22 mouse cellular contexts compared by ENCODE assay signal in the genomic region with DNA sequence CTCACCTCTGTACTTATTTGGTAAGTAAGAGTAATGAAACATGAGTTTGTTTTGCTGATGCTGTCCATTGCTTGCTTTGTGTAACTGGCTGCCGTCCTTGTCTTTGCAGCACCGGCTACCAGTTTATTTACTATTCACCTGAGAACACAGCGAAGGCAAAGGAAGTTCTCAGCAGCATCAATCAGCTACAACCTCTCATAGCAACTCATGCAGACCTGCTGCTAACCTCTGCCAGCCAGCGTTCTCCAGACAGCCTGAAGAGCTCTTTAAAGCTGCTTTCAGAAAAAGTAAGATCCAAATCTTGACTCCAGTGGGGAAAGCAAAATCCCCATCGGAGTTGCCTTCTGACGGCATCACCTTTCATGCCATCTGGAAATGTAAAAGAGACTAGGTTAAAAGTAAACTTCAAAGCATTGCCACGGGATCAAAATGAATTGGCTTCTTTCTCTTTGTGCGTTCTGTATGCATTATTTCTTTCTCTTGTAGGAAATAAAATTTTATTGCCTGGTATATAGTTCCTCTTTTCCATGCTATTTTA.
A peak's percentile ranks its signal among the peaks of the same experiment; 100 is the strongest.
DNase-seq lines count a peak whose midpoint lies in the region; ATAC-seq lines count a peak whose summit lies in the region.
"Had no signal": no experiment of that assay in that cellular context is flagged by ENCODE, and none has a peak within 500 bp of the region (broad histone marks: within the 10 kb centered on the region; RNA-seq: fewer than 3 reads in every experiment).

No protein-coding gene starts in this region.

- H3K4me3 ChIP-seq in hindbrain, embryonic 10.5 days: no peak overlapping the region
- no peak overlapping the region for H3K4me3 ChIP-seq in hindbrain, embryonic 16.5 days (ENCODE audit: low read length)
- no peak overlapping the region for H3K4me3 ChIP-seq in midbrain, embryonic 14.5 days (replicated peaks; ENCODE audit: low read depth, low read length)
- H3K4me3 ChIP-seq in midbrain, embryonic 10.5 days: no peak overlapping the region
- H3K4me3 ChIP-seq: erythroblast, embryonic 14.5 days; hindbrain, embryonic 13.5 days; liver, embryonic 13.5 days; lung, embryonic 15.5 days; neural tube, embryonic 15.5 days had no signal

- no peak overlapping the region for H3K27ac ChIP-seq in hindbrain, embryonic 10.5 days
- no peak overlapping the region for H3K27ac ChIP-seq in hindbrain, embryonic 16.5 days (ENCODE audit: low read depth, low read length)
- no peak overlapping the region for H3K27ac ChIP-seq in midbrain, embryonic 14.5 days (replicated peaks; ENCODE audit: low read depth, low read length)
- H3K27ac ChIP-seq in midbrain, embryonic 10.5 days (replicated peaks): no peak overlapping the region
- H3K27ac ChIP-seq: hindbrain, embryonic 13.5 days; liver, embryonic 13.5 days; lung, embryonic 15.5 days; neural tube, embryonic 15.5 days had no signal

- no peak for ATAC-seq in hindbrain, embryonic 16.5 days
- no peak for ATAC-seq in midbrain, embryonic 14.5 days (ENCODE audit: low FRiP score, low TSS enrichment)
- ATAC-seq: forebrain, embryonic 14.5 days; intestine, embryonic 16.5 days had no signal

- H3K36me3 ChIP-seq in hindbrain, embryonic 10.5 days: no peaks in the 10 kb centered on the region
- no peaks in the 10 kb centered on the region for H3K36me3 ChIP-seq in hindbrain, embryonic 16.5 days (ENCODE audit: control insufficient read depth, insufficient read depth, low read length)
- no peaks in the 10 kb centered on the region for H3K36me3 ChIP-seq in midbrain, embryonic 14.5 days (ENCODE audit: control insufficient read depth, insufficient read depth, low read length)
- H3K36me3 ChIP-seq in midbrain, embryonic 10.5 days: no peaks in the 10 kb centered on the region
- H3K36me3 ChIP-seq: hindbrain, embryonic 13.5 days; liver, embryonic 13.5 days; lung, embryonic 15.5 days; neural tube, embryonic 15.5 days had no signal

- H3K4me1 ChIP-seq in hindbrain, embryonic 10.5 days (replicated peaks): no peaks in the 10 kb centered on the region
- H3K4me1 ChIP-seq in hindbrain, embryonic 16.5 days (ENCODE audit: control insufficient read depth, insufficient read depth, low read depth, low read length): no peaks in the 10 kb centered on the region
- no peaks in the 10 kb centered on the region for H3K4me1 ChIP-seq in midbrain, embryonic 14.5 days (ENCODE audit: control insufficient read depth, insufficient read depth, low read length)
- no peaks in the 10 kb centered on the region for H3K4me1 ChIP-seq in midbrain, embryonic 10.5 days
- H3K4me1 ChIP-seq: hindbrain, embryonic 13.5 days; liver, embryonic 13.5 days; lung, embryonic 15.5 days; neural tube, embryonic 15.5 days had no signal

- peak; percentile 6 for DNase-seq in hindbrain, embryonic 10.5 days (ENCODE audit: low spot score)
- DNase-seq in midbrain, embryonic 14.5 days: peak; percentile 40
- no peak for DNase-seq in midbrain, embryonic 10.5 days (ENCODE audit: low spot score)
- peak; percentile 30 for DNase-seq in hindlimb bud, embryonic 11.5 days (ENCODE audit: extremely low spot score, low read depth, low spot score)
- no peak for DNase-seq in left cerebral cortex, postnatal 14 days (ENCODE audit: low spot score in 2 of 2)
- DNase-seq in cerebellum, adult 11-12 months: no peak
- DNase-seq: adrenal gland, postnatal 36 days; cerebellum, adult 9-10 months; gastrocnemius, postnatal 25 days; kidney, postnatal 36 days; left cerebral cortex, postnatal 4 days; liver, embryonic 13.5 days; right cerebral cortex, postnatal 14 days; thymus, postnatal 4 days had no signal

- intact Hi-C loops in left cerebral cortex, postnatal 14 days (cut with DNase I): no loop called here

- no peaks in the 10 kb centered on the region for H3K9me3 ChIP-seq in hindbrain, embryonic 10.5 days
- H3K9me3 ChIP-seq in hindbrain, embryonic 16.5 days (ENCODE audit: control insufficient read depth, low read length): no peaks in the 10 kb centered on the region
- H3K9me3 ChIP-seq in midbrain, embryonic 14.5 days (ENCODE audit: control insufficient read depth, low read length): no peaks in the 10 kb centered on the region
- no peaks in the 10 kb centered on the region for H3K9me3 ChIP-seq in midbrain, embryonic 10.5 days (replicated peaks)
- H3K9me3 ChIP-seq: hindbrain, embryonic 13.5 days; liver, embryonic 13.5 days; lung, embryonic 15.5 days; neural tube, embryonic 15.5 days had no signal

- no peak overlapping the region for H3K9ac ChIP-seq in hindbrain, embryonic 16.5 days (ENCODE audit: low read depth, low read length)
- H3K9ac ChIP-seq in midbrain, embryonic 14.5 days (replicated peaks; ENCODE audit: low read length): no peak overlapping the region
- H3K9ac ChIP-seq: hindbrain, embryonic 13.5 days; liver, embryonic 13.5 days; lung, embryonic 15.5 days; neural tube, embryonic 15.5 days had no signal

- 66% methylated on average over 8 of the region's 8 CpGs for WGBS in hindbrain, embryonic 10.5 days
- WGBS in hindbrain, embryonic 16.5 days: 69% methylated on average over 8 of the region's 8 CpGs
- WGBS in midbrain, embryonic 14.5 days: 61% methylated on average over 8 of the region's 8 CpGs
- 70% methylated on average over 8 of the region's 8 CpGs for WGBS in midbrain, embryonic 10.5 days

- H3K27me3 ChIP-seq in hindbrain, embryonic 10.5 days (ENCODE audit: insufficient read depth, poor library complexity, severe bottlenecking): no peaks in the 10 kb centered on the region
- H3K27me3 ChIP-seq in hindbrain, embryonic 16.5 days (replicated peaks; ENCODE audit: control insufficient read depth, insufficient read depth, low read length): no peaks in the 10 kb centered on the region
- no peaks in the 10 kb centered on the region for H3K27me3 ChIP-seq in midbrain, embryonic 14.5 days (ENCODE audit: control insufficient read depth, insufficient read depth, low read length)
- H3K27me3 ChIP-seq in midbrain, embryonic 10.5 days (ENCODE audit: low read depth, poor library complexity, severe bottlenecking): no peaks in the 10 kb centered on the region
- H3K27me3 ChIP-seq: CH12.LX; hindbrain, embryonic 13.5 days; liver, embryonic 13.5 days; lung, embryonic 15.5 days; neural tube, embryonic 15.5 days had no signal

- no peak overlapping the region for H3K4me2 ChIP-seq in hindbrain, embryonic 16.5 days (ENCODE audit: low read length)
- H3K4me2 ChIP-seq in midbrain, embryonic 14.5 days (ENCODE audit: low read length): no peak overlapping the region
- H3K4me2 ChIP-seq: hindbrain, embryonic 13.5 days; liver, embryonic 13.5 days; lung, embryonic 15.5 days; neural tube, embryonic 15.5 days had no signal

Comparison
In these comparisons a context has a peak if more than half of its experiments do, and no peak if none do; other contexts are left out.
1. DNase-seq: peak in hindbrain, embryonic 10.5 days (single experiment), midbrain, embryonic 14.5 days (single experiment) and hindlimb bud, embryonic 11.5 days (single experiment); none in midbrain, embryonic 10.5 days (single experiment), left cerebral cortex, postnatal 14 days (0 of 2) and cerebellum, adult 11-12 months (single experiment).